Comparison of ENCODE assay signal across 21 mouse cellular contexts in genomic region chr4:41158251-41158650, GRCm38 (mm10).
"Had no signal": no experiment of that assay in that cellular context is flagged by ENCODE, and none has a peak within 500 bp of the region (broad histone marks: within the 10 kb centered on the region; RNA-seq: fewer than 3 reads in every experiment).

No protein-coding gene starts in this region.

- ATAC-seq: intestine, embryonic 16.5 days; midbrain, embryonic 15.5 days had no signal

- H3K36me3 ChIP-seq: limb, embryonic 13.5 days; lung, embryonic 15.5 days; midbrain, embryonic 12.5 days; midbrain, embryonic 15.5 days; neural tube, embryonic 12.5 days; neural tube, embryonic 15.5 days had no signal

- H3K4me3 ChIP-seq: limb, embryonic 10.5 days; limb, embryonic 13.5 days; lung, embryonic 15.5 days; midbrain, embryonic 12.5 days; midbrain, embryonic 15.5 days; neural tube, embryonic 12.5 days; neural tube, embryonic 15.5 days had no signal

- DNase-seq: kidney, adult 18-20 months; kidney, adult 9 months; kidney, postnatal 10 days; kidney, postnatal 36 days; lung, adult 18-20 months; right cerebral cortex, adult 18-20 months; right cerebral cortex, postnatal 14 days; right cerebral cortex, postnatal 4 days; thymus, adult 2 months; thymus, postnatal 14 days; thymus, postnatal 4 days had no signal

- H3K9ac ChIP-seq: limb, embryonic 13.5 days; lung, embryonic 15.5 days; midbrain, embryonic 12.5 days; midbrain, embryonic 15.5 days; neural tube, embryonic 12.5 days; neural tube, embryonic 15.5 days had no signal

- H3K27me3 ChIP-seq: limb, embryonic 13.5 days; lung, embryonic 15.5 days; midbrain, embryonic 12.5 days; midbrain, embryonic 15.5 days; neural tube, embryonic 12.5 days; neural tube, embryonic 15.5 days had no signal

- H3K9me3 ChIP-seq: limb, embryonic 10.5 days; limb, embryonic 13.5 days; lung, embryonic 15.5 days; midbrain, embryonic 12.5 days; midbrain, embryonic 15.5 days; neural tube, embryonic 12.5 days; neural tube, embryonic 15.5 days had no signal

- H3K4me1 ChIP-seq: neural tube, embryonic 12.5 days had no signal

- H3K27ac ChIP-seq: limb, embryonic 10.5 days; limb, embryonic 13.5 days; lung, embryonic 15.5 days; macrophage; midbrain, embryonic 12.5 days; midbrain, embryonic 15.5 days; neural tube, embryonic 12.5 days; neural tube, embryonic 15.5 days; stomach, postnatal 0 days had no signal

- H3K4me2 ChIP-seq: limb, embryonic 13.5 days; lung, embryonic 15.5 days; midbrain, embryonic 12.5 days; midbrain, embryonic 15.5 days; neural tube, embryonic 12.5 days; neural tube, embryonic 15.5 days had no signal
